Mouse (Mus musculus) midbrain, embryonic 13.5 days (tissue): ENCODE results near the gene Sema5a. TPM values are rescaled to one million over a fixed set of nuclear protein-coding genes. Genes with fewer than 3 reads are reported as not detected.

Experiments
- ATAC-seq: fragments of 200-750 bp; cut with Nextera tagmentation; 2 replicates; pipeline ENCODE4 v1.8.0; 2017; ENCODE audit warnings: mild to moderate bottlenecking, moderate TSS enrichment, moderate library complexity
- H3K27ac ChIP-seq: fragments of 300-500 bp; sonication (generic); 2 replicates; pipeline ENCODE4 v1.5.1; 2015; ENCODE audit warnings: inconsistent platforms, mild to moderate bottlenecking, moderate library complexity
- H3K27me3 ChIP-seq: fragments of 300-500 bp; sonication (generic); 2 replicates; pipeline ENCODE4 v1.6.1; 2015; ENCODE audit warnings: mild to moderate bottlenecking, inconsistent platforms
- H3K36me3 ChIP-seq: fragments of 300-500 bp; sonication (generic); 2 replicates; pipeline ENCODE4 v1.6.1; 2015; ENCODE audit warnings: mild to moderate bottlenecking, inconsistent platforms
- H3K4me1 ChIP-seq: fragments of 300-500 bp; sonication (generic); replicated peaks from 2 replicates; pipeline ENCODE4 v1.6.1; 2015; ENCODE audit warnings: inconsistent platforms
- H3K4me2 ChIP-seq: fragments of 300-500 bp; sonication (generic); replicated peaks from 2 replicates; pipeline ENCODE4 v1.6.1; 2015; ENCODE audit warnings: moderate library complexity, mild to moderate bottlenecking, inconsistent platforms
- H3K4me3 ChIP-seq: fragments of 300-500 bp; sonication (generic); replicated peaks from 2 replicates; pipeline ENCODE4 v1.5.1; 2015; ENCODE audit warnings: mild to moderate bottlenecking, inconsistent platforms
- H3K9ac ChIP-seq: fragments of 300-500 bp; sonication (generic); replicated peaks from 2 replicates; pipeline ENCODE4 v1.6.1; 2015; ENCODE audit warnings: mild to moderate bottlenecking, inconsistent platforms
- H3K9me3 ChIP-seq: fragments of 300-500 bp; sonication (generic); 2 replicates; pipeline ENCODE4 v1.6.1; 2016; ENCODE audit warnings: mild to moderate bottlenecking, inconsistent platforms
- WGBS: fragments of 180-500 bp; shearing (Covaris S2); methylation state at CpG from one replicate; pipeline ENCODE4 v1.1.7; 2015; 5-methylcytosine and 5-hydroxymethylcytosine counted together
- polyA plus RNA-seq: library from polyadenylated mRNA; unstranded; fragments of >200 nt; fragmentation: Nextera tagmentation; extraction: Ambion mirVana; gene quantifications from 2 replicates; pipeline ENCODE4 v1.2.1, GENCODE M21; 2015

Gene Sema5a
- polyA plus RNA-seq, 1 experiment from 2014 or later: 5.4 TPM

- no peak for ATAC-seq
- Histone ChIP-seq H3K4me3 (no peak overlapping the region), H3K27me3 (no peaks in the 10 kb centered on the region), H3K9ac (no peak overlapping the region), H3K4me2 (no peak overlapping the region), H3K27ac (no peak overlapping the region), H3K4me1 (no peaks in the 10 kb centered on the region), H3K9me3 (no peaks in the 10 kb centered on the region), H3K36me3 (no peaks in the 10 kb centered on the region)
- WGBS: 89% methylated on average over 2 of the region's 2 CpGs
Measured at GRCm38 (mm10) chr15:32284688-32285087, 40.1 kb downstream of the Sema5a start.

- ATAC-seq: no peak
Measured at GRCm38 (mm10) chr15:32286296-32286695, 41.7 kb downstream of the Sema5a start.

DNA sequence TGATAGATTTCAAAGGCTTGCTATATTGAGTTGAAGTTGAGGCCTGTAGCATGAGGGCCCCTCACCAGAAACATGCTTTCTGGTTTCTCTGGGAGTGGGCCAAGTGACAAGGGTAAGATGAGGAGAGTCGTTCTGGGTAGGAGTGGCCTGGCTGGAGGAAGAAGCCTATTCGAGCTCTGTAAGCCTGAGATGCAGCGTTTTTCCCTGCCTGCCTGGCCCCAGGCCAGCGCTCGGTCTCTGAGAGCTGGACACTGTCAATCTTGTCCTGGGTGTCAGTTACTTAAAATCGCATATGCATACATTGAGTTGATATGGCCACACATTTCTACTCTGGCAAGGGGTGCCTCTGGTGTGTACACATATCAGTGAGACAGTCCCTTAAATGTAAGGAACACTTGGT is 43.9 kb downstream of the Sema5a start:
- no peaks in the 10 kb centered on the region for H3K27me3 ChIP-seq
- H3K4me1 ChIP-seq: no peaks in the 10 kb centered on the region
- no peak for ATAC-seq
- H3K27ac ChIP-seq: no peak overlapping the region
- H3K36me3 ChIP-seq: no peaks in the 10 kb centered on the region
- H3K9ac ChIP-seq: no peak overlapping the region
- no peak overlapping the region for H3K4me3 ChIP-seq
- H3K4me2 ChIP-seq: no peak overlapping the region
- H3K9me3 ChIP-seq: no peaks in the 10 kb centered on the region
- 60% methylated on average over 6 of the region's 6 CpGs for WGBS

More at GRCm38 (mm10) chr15:32286296-32286695, 41.7 kb downstream of the Sema5a start:
- H3K27ac ChIP-seq: no peak overlapping the region
- H3K4me2 ChIP-seq: no peak overlapping the region
- no peaks in the 10 kb centered on the region for H3K27me3 ChIP-seq
- H3K9me3 ChIP-seq: no peaks in the 10 kb centered on the region
- no peaks in the 10 kb centered on the region for H3K4me1 ChIP-seq
- no peak overlapping the region for H3K9ac ChIP-seq
- no peaks in the 10 kb centered on the region for H3K36me3 ChIP-seq
- H3K4me3 ChIP-seq: no peak overlapping the region
- WGBS: 89% methylated on average over 3 of the region's 3 CpGs

DNA sequence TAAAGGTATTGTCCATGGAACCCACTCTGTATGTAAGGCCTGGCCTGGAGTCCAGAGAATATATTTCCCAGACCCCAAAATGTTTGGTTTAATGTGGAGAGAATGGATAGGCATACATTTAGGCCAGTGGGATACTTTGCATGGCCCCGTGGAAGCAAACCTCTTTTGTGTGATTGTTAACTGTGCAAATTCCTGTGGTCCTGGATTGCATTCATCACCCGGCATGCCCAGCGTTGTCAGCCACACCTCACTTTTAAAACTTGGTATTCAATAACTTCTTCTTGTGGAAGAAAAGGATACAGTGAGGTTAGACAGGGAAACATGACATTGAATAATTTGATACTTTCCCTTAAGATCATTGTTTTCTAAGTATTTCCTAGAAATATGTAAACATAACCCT is 46.4 kb downstream of the Sema5a start:
- Histone ChIP-seq H3K27me3 (no peaks in the 10 kb centered on the region), H3K4me2 (no peak overlapping the region), H3K27ac (no peak overlapping the region), H3K9ac (no peak overlapping the region), H3K4me3 (no peak overlapping the region), H3K36me3 (no peaks in the 10 kb centered on the region), H3K9me3 (no peaks in the 10 kb centered on the region), H3K4me1 (no peaks in the 10 kb centered on the region)
- 59% methylated on average over 3 of the region's 3 CpGs for WGBS
- ATAC-seq: no peak

- H3K4me3 ChIP-seq: no peak overlapping the region
- H3K4me2 ChIP-seq: no peak overlapping the region
- no peaks in the 10 kb centered on the region for H3K9me3 ChIP-seq
- no peaks in the 10 kb centered on the region for H3K36me3 ChIP-seq
- H3K9ac ChIP-seq: no peak overlapping the region
- no peak overlapping the region for H3K27ac ChIP-seq
- no peaks in the 10 kb centered on the region for H3K27me3 ChIP-seq
- 36% methylated on average over 6 of the region's 6 CpGs for WGBS
- peaks cover 6% of the 10 kb centered on the region; the same call in 1 of the 2 replicates for H3K4me1 ChIP-seq
- ATAC-seq: no peak
Measured at GRCm38 (mm10) chr15:32296523-32296922, 51.9 kb downstream of the Sema5a start.

- H3K36me3 ChIP-seq: no peaks in the 10 kb centered on the region
- H3K4me2 ChIP-seq: no peak overlapping the region
- no peak for ATAC-seq
- 92% methylated on average over 5 of the region's 5 CpGs for WGBS
- no peak overlapping the region for H3K4me3 ChIP-seq
- no peaks in the 10 kb centered on the region for H3K9me3 ChIP-seq
- no peak overlapping the region for H3K9ac ChIP-seq
- peaks cover 6% of the 10 kb centered on the region; the same call in 1 of the 2 replicates for H3K4me1 ChIP-seq
- no peaks in the 10 kb centered on the region for H3K27me3 ChIP-seq
- no peak overlapping the region for H3K27ac ChIP-seq
Measured at GRCm38 (mm10) chr15:32297266-32297665, 52.7 kb downstream of the Sema5a start.

DNA sequence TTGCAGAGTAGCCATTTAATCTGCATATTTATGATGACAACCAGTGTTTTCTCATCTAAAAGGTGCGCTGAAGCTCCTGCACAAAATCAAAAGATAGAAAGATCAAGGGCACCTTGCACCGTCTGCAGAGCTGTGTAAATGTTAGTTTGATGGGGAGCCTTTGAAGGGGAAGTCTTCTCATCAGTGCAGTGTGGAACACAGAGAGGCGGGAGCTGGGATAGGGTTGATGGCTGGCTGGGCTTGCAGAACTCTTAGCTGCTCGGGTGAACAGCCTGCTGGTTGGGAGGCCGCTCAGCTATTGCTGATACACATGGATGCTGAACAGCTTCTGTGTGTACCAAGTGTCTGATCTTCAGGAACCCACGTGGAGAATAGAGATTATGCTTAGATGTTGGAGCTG is 53.9 kb downstream of the Sema5a start:
- no peak overlapping the region for H3K27ac ChIP-seq
- no peak overlapping the region for H3K9ac ChIP-seq
- no peaks in the 10 kb centered on the region for H3K9me3 ChIP-seq
- H3K4me2 ChIP-seq: no peak overlapping the region
- H3K4me1 ChIP-seq: peaks cover 6% of the 10 kb centered on the region; the same call in 1 of the 2 replicates
- no peak overlapping the region for H3K4me3 ChIP-seq
- no peaks in the 10 kb centered on the region for H3K27me3 ChIP-seq
- ATAC-seq: 0 out of 2 replicates have a peak, but pooled peaks have one; percentile 58
- no peaks in the 10 kb centered on the region for H3K36me3 ChIP-seq
- WGBS: 68% methylated on average over 6 of the region's 6 CpGs

- WGBS: 77% methylated on average over 4 of the region's 4 CpGs
- Histone ChIP-seq H3K36me3 (no peaks in the 10 kb centered on the region), H3K27me3 (no peaks in the 10 kb centered on the region), H3K4me2 (no peak overlapping the region), H3K4me3 (no peak overlapping the region), H3K27ac (no peak overlapping the region), H3K4me1 (peaks cover 6% of the 10 kb centered on the region; the same call in 1 of the 2 replicates), H3K9me3 (no peaks in the 10 kb centered on the region), H3K9ac (no peak overlapping the region)
- no peak for ATAC-seq
Measured at GRCm38 (mm10) chr15:32300991-32301390, 56.4 kb downstream of the Sema5a start.

DNA sequence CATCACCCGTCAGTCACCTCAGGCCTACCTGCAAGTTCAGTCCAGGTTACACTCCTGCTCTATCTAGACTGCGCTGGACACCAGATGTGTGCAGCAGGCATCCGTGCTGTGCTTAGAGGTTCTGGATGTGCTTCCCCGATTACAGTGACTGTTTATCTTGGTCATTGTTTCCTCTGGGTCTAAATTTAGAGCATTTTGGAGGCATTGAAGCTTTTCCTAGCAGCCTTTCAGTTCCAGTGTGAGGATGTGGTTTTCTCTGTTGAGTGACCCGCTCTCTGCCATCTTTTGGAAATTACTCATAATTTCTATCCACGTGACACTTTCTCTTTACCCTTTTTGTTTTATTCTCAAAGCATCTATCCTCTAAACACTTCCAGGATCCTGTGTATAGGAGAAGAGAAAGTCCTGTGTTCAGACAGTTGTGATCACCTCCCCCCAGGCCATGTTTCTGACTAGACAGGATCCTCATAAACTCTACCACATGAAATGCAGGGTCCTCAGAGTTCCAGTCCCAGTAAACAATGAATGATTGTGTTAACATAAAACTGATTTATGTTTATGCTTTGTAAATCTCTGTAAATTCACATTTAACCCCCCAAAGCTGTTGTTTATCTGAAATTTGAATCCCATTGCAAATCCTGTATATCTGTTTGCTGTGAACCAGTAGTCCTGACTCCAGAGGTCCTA is 62.1 kb downstream of the Sema5a start:
- H3K36me3 ChIP-seq: no peaks in the 10 kb centered on the region
- H3K4me1 ChIP-seq: 0 out of 2 replicates have a peak, but pooled peaks cover 7% of the 10 kb centered on the region
- no peak for ATAC-seq
- no peaks in the 10 kb centered on the region for H3K27me3 ChIP-seq
- H3K4me3 ChIP-seq: no peak overlapping the region
- H3K4me2 ChIP-seq: no peak overlapping the region
- H3K27ac ChIP-seq: no peak overlapping the region
- H3K9me3 ChIP-seq: no peaks in the 10 kb centered on the region
- H3K9ac ChIP-seq: no peak overlapping the region
- WGBS: 91% methylated on average over 6 of the region's 6 CpGs

DNA sequence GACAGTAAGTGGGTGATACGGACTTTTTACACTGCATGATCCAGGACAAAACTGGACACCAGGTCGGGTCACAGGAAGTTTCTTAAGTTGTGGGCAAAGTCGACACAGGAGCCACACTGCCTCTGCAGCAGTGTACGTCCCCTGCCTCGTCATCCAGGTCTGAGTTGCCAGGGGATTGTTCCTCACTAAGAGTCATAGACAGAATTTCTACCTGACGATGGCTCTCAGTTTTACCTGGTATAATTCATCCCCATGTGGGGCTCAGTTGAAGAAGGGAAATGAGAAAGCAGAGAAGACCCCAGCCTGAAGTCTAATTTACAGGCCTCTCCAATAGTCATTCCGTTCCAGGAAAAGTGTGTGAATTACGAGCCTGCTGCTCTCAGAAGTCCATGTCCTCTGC is 66.2 kb downstream of the Sema5a start:
- Histone ChIP-seq H3K9me3 (no peaks in the 10 kb centered on the region), H3K36me3 (no peaks in the 10 kb centered on the region), H3K4me1 (0 out of 2 replicates have a peak, but pooled peaks cover 7% of the 10 kb centered on the region), H3K27ac (no peak overlapping the region), H3K27me3 (no peaks in the 10 kb centered on the region), H3K4me3 (no peak overlapping the region), H3K4me2 (no peak overlapping the region), H3K9ac (no peak overlapping the region)
- ATAC-seq: no peak
- 81% methylated on average over 8 of the region's 8 CpGs for WGBS

GRCm38 (mm10) chr15:32311287-32311686 is 66.7 kb downstream of the Sema5a start:
- Histone ChIP-seq H3K9ac (no peak overlapping the region), H3K36me3 (no peaks in the 10 kb centered on the region), H3K9me3 (no peaks in the 10 kb centered on the region), H3K4me3 (no peak overlapping the region), H3K4me2 (no peak overlapping the region), H3K27ac (no peak overlapping the region), H3K27me3 (no peaks in the 10 kb centered on the region), H3K4me1 (0 out of 2 replicates have a peak, but pooled peaks cover 7% of the 10 kb centered on the region)
- 0 out of 2 replicates have a peak, but pooled peaks have one; percentile 27 for ATAC-seq
- 70% methylated on average over 8 of the region's 8 CpGs for WGBS

GRCm38 (mm10) chr15:32317074-32317473 is 72.5 kb downstream of the Sema5a start:
- no peaks in the 10 kb centered on the region for H3K9me3 ChIP-seq
- H3K4me1 ChIP-seq: no peaks in the 10 kb centered on the region
- WGBS: 86% methylated on average over 5 of the region's 5 CpGs
- H3K4me2 ChIP-seq: no peak overlapping the region
- no peak for ATAC-seq
- no peak overlapping the region for H3K4me3 ChIP-seq
- H3K9ac ChIP-seq: no peak overlapping the region
- no peaks in the 10 kb centered on the region for H3K27me3 ChIP-seq
- H3K36me3 ChIP-seq: no peaks in the 10 kb centered on the region
- H3K27ac ChIP-seq: no peak overlapping the region

DNA sequence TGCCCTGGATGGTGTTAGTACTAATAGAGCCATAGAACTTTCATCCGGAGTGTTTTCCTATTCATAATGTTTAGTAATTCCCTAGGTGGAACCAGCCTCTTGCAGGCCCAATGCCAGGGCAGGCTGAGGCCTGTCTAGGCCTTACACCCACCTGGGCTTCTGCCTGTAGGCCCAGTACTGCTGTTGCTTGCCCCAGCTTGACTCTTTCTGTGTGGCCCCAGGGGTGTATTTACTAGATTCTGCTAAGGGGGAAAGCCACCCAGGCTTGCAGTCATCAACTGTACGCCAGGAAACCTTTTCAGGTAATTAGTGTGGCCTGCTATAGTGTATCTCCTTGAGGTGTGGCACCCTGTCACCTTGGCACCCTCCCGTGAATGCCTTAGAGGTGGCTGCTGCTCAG is 76.1 kb downstream of the Sema5a start:
- WGBS: 86% methylated on average over 3 of the region's 3 CpGs
- Histone ChIP-seq H3K36me3 (no peaks in the 10 kb centered on the region), H3K4me2 (no peak overlapping the region), H3K27me3 (no peaks in the 10 kb centered on the region), H3K9me3 (no peaks in the 10 kb centered on the region), H3K4me3 (no peak overlapping the region), H3K27ac (no peak overlapping the region), H3K9ac (no peak overlapping the region), H3K4me1 (no peaks in the 10 kb centered on the region)
- ATAC-seq: no peak
